Mouse (Mus musculus): ENCODE data around the gene Pvr. TPM values are rescaled to one million over a fixed set of nuclear protein-coding genes. Genes with fewer than 3 reads are reported as not detected.
A peak's percentile ranks its signal among the peaks of the same experiment; 100 is the strongest.

The Pvr gene
- 31.6 and 34.1 TPM in 2 replicates for total RNA-seq (2021)
- long read RNA-seq, partial matches to known transcripts, result 1 of 2 reads
- long read RNA-seq, other reads (novel, unspliced or antisense), result 0 of 2 reads

DNA sequence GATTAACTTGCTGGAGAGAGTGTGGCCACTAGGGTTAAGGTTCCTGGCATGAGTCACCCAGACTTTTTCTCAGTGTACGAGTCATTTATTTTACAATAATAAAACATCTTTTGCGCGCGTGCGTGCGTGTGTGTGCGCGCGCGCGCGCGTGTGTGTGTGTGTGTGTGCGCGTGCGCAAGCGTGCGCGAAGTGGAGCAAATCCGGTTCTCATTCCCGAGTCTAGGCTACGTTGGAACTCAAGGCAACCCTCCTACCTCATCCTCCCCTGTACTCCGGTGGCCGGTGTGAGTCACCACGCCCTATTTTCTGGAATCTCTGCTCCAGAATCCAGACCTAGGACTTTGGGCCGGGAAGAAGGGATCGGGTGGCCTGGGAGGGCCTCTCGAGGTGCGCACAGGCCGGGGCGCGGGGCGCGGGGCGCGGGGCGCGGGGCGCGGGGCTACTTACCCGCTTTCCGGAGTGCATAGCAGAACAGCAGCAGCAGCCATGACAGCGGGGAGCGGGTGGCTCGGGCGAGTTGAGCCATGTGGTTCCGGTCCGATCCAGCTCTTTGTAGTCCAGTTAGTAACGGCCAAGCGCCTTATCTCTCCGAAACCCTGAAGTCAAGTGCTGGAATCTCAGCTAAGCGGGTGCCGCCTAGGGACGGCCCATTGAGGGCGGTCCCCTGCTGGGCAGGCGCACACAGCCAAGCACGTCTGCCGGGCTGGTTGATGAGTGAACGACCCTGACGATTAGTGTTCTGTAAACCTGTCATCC, at the start of gene Pvr:
Gene Pvr (minus strand): TSS at position 655 of the 756 bp plus-strand sequence.
- peak; percentile 82 for DNase-seq

DNA sequence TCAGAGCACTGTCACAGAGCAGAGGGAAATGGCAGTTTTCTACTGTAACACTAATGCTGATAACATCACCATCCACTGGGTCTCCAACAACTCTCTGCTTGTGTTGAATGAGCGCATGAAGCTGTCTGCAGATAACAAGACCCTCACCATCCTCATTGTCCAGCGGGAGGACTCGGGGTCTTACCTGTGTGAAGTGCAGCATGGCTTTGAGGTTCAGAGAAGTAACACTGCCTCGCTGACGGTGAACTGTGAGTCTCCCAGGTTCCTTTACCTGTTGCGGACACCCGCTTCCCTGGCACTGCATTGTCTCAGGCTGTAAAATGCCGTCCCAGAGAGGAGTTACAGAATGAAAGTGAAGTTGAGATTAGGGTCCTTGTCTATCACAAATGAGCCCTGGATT, 49.2 kb upstream of the Pvr start:
- DNase-seq, result no peak

DNA sequence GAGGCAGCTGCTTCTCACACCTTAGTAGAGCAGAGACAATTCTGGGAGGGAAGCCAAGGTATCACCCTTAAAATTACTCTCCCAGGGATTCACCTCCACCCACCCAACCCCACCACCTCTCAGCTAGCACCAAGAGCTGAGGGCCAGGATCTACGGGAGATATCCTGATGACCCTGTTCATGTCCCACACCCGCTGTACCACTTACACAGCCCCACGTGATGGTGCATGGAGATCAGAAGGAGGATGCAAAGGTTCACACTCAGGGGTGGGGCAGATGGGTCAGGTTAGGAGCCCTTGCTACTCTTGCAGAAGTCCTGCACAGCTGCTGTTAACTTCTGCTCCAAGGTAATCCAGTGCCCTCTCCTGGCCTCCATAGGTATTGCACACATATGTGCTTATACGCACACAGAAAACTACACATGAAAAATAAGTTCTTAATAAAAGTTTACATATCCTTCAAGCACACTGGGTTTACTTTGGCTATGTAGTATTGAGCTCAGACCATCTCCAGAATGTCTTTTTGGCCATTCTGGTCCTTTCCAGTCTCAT, 48.7 kb upstream of the Pvr start:
- DNase-seq, result no peak

DNA sequence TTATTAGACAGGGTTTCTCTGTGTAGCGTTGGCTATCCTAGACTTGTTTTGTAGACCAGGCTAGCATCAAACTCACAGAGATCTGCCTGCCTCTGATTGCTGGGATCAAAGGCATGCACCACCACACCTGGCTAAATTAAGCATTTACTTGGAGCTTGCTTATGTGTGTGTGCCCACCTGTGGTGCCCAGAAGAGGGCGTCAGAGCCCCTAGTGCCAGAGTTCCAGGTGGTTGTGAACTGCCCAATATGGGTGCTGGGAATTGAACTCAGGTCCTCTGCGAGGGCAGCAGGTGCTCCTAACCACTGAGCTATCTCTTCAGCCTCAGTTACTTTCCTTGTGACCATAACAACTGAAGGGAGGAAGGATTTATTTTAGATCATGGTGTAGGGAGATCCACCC, 48.1 kb upstream of the Pvr start:
- no peak for DNase-seq

DNA sequence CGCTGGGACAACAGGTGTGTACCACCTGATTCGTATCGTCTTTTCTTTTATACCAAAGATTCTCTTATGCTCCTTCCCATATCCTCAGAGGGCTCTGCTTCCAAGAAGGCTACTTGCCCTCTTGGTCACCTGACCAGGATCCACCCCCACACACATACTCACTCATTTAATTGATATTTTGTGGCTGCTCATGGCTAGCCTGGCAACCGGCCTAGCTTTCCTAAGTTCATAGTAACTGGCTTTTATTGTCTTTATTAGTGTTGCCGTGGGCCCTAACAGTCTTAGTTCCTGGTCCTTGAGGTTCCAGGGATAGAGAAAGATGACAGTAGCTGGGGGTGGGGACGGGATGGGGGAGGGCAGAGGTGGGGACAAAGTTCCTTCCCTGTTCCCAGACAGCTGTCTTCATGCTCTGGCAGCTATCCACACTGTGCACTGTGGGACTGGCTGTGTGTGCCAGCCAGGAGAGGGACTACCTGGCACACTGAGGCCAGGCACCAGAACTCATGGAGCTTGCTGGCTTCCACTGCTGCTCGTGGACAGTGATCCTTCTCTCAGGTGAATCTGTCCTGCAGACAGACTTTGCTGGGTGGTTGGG, 44.1 kb upstream of the Pvr start, which contains the start of gene Ceacam20:
Gene Ceacam20 (plus strand): TSS at position 428 of the 595 bp plus-strand sequence.
- no peak for DNase-seq

DNA sequence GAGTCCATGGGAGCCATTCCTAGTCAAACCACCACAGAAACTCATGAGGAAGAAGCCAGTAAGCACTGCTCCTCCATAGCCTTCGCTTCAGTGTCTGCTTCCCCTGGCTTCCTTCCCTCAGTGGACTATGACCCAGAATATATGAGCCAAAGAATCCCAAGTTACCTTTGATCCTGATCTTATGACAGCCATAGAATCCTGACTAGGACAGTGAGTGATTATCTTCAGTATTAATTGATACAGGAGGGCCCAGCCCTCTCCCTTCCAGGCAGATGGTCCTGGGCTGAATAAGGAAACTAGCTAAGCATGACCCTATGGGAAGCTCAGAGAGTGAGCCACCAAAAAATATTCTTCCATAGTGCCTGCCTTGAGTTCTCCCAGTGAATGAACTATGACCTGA, 41.5 kb upstream of the Pvr start:
- DNase-seq, result no peak

DNA sequence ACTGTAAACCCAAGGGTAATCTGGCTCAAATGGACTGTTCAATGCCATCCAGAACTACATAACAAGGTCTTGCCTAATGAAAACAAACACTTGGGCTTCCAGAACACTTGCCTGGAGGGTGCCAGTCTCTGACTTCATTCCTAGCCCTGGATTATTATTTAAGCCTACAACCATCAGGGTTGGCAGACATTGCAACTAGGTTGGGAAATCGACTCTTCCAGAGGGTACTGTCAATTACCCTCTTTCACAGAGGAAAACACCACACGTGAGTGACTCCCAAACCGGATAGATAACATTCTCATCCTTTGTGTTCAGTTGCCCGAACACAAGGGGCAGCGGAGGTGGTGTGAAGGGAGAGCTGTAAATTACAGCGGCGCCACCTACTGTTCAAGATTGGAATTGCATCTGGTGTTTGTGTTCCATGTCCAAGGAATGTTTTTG, 35.4 kb upstream of the Pvr start:
- peak; percentile 85 for DNase-seq

DNA sequence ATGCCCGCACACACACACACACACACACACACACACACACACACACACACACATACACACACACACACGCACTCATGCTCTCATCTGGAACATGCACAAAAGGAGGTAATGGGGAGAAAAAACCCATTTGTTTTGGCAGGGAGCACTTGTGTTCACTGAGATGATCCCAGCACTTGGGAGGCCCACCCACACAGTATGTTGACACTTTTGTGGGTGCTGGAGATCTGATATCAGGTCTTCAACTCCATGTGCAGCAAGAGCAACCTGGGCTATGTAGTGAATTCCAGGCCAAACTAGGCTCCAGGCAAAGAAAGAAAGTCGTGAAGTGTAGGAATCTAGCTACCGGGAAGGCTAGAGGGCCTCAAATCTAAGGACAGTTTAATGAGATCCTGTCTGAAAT, 34.9 kb upstream of the Pvr start:
- no peak for DNase-seq

DNA sequence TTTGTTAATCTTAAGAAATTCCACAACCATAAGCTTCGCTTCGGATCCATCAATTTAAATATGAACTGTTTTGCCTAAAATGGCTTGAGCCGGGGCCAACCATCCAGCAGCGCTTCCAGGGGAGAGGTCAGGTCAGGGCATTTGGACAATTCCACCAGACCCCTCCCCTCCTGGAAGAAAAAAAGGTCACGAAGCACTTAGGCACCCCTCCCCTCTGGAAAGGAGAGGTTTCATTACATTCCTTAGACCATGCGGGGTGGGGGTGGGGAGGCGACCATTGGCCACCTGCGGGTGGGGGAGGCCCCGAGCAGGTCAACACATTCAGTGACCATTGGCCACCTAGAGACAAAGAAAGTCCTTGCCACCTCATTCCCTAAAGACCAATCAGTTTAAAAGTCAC, 32.1 kb upstream of the Pvr start:
- no peak for DNase-seq

DNA sequence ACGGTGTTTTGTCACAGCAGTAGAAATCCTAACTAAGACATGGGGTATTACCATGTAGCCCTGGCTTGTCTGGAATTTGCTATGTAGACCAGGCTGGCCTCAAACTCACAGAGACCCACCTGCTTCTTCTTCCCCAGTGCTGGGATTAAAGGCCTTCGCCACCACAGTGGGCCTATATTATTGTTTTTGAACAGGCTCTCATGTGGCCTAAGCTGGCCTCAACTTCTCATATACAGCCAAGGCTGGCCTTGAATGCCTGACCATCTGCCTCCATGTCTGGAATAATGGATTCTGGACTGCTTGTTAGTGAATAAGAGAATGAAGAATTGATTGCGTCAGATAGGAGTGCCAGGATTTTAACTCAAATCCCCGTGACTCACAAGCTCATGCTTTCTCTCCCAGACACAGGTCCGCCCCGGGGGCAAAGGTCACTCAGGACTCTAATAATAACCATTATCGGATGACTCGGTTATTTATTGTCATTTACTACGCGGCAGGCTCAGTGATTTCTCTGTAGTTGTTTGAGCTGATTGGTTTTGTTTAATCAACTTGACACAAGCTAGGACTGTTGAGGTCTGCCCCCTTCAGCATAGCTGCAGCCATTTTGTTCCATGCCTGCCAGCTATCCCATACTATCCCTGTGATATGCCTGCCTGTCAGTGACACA, 31.5 kb upstream of the Pvr start:
- DNase-seq, result peak; percentile 52

DNA sequence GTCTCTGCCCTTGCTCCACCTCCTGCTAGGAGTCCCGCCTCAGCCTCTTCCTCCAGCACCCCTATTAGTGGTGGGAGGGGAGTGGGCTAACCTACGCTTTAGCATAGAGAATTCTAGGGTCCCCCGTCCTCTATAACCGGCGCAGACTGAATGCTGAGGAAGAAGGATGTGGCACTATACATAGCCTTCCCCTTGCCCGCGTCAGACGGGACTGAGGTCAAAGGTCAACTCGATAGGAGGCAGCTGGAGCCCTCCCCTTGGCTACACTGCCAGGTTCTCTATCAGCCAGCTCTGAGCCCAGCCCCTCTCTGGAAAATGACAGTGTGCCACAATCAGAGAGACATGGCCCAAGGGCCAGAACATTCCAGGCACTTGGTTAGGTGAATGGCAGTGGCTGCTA, 29.6 kb upstream of the Pvr start, which contains the start of gene Igsf23:
Gene Igsf23 (minus strand): TSS at position 168 of the 400 bp plus-strand sequence.
- DNase-seq, result no peak

DNA sequence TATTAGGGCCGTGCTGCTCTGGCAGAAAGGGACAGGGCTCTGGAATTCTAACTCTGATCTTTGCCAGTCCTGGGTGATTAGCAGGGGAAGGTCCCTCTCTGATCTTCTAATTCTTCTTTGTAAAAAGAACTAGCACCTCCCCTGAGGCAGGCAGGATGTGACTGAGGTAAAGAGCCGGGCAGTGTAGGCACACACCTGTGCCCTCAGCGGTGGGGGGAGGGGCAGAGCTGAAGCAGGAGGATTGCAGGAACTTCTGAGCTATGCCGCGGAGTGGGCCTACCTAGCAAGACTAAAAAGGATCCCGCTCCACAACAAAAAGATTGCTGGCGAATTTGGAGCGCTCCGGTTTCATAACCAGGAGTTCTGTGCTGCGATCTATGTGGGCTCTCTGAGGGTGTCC, 29.0 kb upstream of the Pvr start:
- DNase-seq, result no peak

DNA sequence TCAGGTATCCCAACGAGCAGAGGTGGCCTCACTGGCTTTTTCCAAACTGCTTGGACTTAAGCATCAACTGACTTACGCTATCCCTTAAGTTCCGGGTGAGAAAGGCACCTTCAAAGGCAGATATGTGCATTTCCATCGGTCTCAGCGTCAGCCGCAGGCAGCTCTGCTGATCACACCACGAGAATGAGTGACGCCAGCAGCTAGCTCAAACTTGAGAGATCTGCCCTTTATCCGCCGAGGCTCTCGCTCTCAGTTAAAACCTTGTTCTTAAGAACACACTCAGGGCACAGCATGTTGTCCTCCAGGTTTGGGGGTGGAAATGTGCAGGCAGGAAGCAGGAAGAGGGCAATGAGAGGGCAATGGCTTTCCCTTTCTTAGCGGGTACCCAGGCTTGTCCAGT, 28.0 kb upstream of the Pvr start:
- no peak for DNase-seq

DNA sequence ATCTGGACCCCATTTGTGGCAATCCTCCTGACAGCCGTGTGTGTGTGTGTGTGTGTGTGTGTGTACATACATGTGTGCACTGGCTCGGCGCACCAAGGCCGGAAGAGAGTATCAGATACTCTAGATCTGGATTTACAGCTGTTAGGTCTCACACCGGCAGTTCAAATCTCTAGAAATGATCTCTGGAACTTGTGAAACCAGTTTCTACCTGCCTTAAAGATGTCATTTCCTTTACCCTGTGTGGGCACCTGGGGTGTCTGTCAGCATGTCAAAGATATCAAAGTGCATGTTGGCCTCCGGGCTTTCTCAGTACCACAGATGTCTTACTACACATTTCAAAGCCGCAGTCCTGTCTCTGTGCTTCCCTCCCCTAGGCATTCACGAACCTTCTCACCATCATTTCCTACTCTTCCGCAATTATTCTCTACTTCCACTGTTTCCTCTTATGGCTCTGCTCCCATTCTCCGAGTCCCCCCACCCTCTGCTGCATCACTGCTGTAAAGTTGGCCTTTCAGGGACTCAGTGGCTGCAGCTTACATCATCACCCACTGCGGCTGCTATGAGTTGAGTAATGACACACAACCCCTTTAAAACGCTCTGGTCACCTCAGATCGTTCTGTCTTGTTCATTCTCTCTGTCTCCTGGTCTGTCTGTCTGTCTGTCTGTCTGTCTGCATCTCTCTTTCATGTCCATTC, 25.0 kb upstream of the Pvr start:
- DNase-seq, result no peak

DNA sequence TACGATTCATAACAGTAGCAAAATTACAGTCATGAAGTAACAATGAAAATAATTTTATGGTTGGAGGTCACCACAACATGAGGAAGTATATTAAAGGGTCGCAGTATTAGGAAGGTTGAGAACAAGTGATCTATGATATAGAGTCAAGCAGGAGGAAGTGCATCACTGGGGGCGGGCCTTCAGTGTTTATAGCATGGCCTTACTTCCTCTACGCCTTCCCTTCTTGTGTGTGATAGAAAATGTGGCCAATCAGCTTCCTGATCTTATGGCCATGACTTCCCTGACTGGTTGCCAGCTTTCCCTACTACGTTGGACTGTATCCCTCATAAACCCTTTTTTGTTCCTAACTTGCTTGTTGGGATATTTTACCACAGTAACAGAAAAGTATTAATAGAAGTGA, 24.2 kb upstream of the Pvr start:
- no peak for DNase-seq

DNA sequence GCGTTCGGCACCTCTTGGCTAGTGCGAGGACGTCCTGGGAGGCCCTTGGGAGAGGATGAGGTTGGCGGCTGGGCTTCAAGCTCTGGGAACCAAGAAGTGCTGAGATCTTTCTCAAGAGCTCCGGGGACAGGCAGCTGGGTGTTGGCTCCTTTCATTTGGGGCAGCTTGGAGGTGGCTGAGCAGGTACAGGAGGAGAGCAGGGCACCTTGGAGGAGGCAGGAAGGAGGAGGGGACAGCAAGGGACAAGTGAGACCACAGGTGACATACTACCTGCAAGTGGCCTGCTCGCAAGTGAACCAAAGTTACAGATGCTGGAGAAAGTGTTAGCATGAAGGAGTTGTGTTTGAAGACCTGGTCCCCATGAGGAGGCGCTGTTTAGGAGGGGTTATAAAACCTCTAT, 23.7 kb upstream of the Pvr start:
- no peak for DNase-seq

DNA sequence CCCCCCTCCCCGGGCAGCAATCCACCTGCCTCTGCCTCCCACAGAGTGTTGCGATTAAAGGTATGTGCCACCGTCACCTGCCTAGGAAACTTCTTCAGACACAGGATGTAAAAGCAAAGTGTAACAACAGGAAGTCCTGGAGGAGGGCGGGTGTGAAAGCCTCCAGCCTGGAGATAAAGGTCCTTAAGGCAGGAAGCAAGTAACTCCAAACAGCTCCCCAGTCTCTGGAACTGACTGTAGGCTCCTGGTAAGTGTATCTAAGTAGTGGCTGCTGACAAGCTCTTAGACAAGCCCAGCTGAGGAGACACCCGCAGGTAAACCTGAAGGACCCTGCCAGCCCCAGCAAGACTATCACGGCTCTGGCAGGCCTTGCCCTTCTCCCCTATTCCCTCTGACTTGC, 19.3 kb upstream of the Pvr start:
- DNase-seq, result no peak

DNA sequence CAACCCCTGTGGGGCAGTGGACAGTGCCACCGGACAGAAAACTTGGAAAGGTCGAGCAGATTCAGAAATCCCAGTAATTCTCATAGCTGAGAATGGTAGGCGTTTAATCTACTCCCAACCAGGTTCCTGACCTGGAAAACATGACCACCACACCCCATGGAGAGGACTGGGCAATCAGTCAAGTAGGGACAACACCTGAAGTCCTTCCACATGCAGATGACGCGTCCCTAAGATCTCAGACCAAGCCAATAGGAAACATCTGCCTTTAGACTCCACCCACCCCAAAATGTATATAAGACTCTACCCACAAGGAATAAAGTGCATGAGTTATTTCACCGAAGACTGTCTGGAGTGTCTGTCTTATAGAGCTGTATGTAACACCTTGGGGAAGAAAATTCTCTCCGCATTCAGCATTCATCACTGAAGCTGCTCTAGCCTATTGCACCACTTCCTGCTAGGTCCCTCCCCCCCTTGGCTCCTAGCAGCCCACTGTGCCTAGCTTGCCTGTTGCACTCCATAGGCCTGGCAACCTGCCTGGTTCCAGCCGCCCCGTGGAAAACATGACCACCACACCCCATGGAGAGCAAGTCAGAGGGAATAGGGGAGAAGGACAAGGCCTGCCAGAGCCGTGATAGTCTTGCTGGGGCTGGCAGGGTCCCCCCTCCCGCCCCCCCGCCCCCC, 18.7 kb upstream of the Pvr start:
- peak; percentile 73 for DNase-seq

DNA sequence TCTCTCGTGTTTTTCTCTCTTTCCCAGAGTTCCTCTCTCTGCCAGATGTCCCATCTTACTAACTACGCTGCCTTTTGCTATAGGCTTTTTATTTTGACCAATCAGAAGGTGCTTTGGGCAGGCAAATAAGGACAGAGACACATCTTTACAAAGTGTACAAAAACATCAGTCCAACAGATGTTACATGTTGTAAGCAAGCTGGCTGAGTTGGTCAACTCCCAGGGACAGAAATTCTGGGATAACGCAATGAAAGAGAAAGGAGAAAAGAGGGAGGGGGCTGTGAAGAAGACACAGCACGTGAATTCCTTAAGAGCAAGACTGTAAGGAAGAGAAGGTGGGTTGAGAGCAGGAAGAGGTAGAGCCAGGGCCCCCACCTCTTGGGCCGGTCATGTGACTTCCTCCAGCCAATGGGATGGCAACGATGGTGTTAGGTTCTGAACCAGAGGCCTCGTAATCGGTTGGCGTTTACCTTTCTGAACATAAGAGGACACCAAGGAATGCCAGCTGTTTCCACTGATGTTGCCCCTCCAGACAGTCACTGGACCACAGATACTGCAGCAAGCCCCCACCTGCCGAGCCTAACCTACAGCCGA, 16.4 kb upstream of the Pvr start:
- DNase-seq, result no peak

DNA sequence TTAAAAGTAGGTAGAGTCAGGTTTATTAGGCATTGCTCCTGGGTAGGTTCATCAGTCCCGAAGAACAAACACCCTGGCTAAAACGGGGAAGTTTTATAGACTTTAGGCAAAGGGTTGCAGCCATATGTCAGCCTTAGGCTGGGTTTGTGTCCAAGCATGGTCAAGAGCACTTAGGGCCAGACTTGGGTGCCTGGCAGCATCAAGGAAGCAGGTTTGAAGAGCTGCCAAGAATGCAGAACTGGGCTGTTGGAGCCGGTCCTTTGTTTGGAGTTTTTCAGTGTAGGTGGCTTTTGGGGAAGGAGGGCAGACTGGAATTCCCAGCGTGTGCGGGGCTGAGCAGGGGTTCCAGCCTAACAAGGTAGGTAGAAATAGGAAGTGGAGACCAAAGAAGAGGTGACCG, 15.0 kb upstream of the Pvr start:
- DNase-seq, result no peak

DNA sequence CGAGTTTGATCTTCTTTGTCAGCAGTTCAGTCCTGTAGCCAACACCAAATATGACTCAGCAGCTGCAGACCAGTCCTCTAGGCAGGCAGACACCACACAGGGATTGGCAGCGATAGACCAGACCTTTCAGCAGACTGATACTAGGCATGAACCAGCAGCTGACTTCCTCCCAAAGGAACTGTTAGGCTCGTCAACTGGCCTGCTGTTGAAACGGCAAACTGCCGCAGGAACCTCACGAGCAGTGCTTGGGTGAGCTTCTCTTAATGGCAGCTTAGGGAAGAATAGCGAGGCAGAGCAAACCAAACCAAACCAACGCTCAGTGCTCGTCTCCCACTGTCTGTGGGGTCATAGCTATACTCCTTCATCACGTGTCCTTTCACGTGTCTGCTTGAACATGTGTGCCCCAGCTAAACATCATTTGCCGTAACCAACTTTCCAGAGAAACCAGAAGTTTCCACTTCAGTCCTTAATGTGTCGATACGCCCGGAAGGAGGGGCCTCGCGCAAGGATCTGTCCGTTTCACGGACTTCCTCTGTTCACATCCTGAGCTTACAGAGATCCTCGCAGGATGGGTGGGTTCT, 14.3 kb upstream of the Pvr start:
- DNase-seq, result no peak
